In the genomic region with DNA sequence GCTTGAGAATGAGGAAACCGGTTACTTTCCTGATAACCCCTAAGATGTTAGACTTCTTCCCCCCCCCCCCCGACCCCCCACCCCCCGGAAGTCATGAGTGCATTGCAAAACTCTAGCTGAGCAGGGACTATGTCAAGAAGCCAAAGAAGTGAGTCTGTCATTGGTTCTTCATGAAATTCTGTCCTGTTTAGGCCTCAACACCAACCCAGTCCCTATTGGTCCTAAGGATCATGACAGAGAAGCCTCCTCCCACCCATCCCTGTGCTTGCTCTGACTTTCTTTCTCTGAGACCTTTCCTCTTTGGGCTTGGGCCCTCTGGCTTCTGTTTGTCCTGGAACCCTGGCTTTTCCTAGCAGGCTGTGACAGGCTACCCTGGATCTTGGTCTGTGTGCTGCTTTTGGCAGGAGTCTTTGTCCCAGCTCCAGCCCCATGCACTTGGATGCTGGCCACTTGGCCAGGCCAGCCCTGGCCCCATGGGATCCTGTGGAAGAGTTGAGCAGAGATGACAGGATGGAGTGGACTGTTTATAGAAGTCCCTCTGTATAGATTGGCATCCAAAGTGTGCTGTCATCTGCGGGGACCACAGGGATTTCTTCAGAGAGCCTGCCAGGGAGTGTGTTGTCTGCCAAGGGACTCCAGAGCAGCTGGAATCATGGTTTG, we compare ENCODE assay signal across 9 mouse cellular contexts. TPM values are rescaled to one million over a fixed set of nuclear protein-coding genes. Genes with fewer than 3 reads are reported as not detected.
DNase-seq lines count a peak whose midpoint lies in the region; ATAC-seq lines count a peak whose summit lies in the region.
"Had no signal": no experiment of that assay in that cellular context is flagged by ENCODE, and none has a peak within 500 bp of the region (broad histone marks: within the 10 kb centered on the region; RNA-seq: fewer than 3 reads in every experiment).

No protein-coding gene starts in this region.

- H3K4me3 ChIP-seq in midbrain, embryonic 14.5 days (replicated peaks; ENCODE audit: low read depth, low read length) = no peak overlapping the region
- no peak overlapping the region for H3K4me3 ChIP-seq in midbrain, embryonic 11.5 days (ENCODE audit: low read depth, low read length)
- H3K4me3 ChIP-seq in heart, embryonic 16.5 days (ENCODE audit: low read length) = no peak overlapping the region
- H3K4me3 ChIP-seq in midbrain, embryonic 16.5 days (ENCODE audit: low read depth, low read length) = no peak overlapping the region
- H3K4me3 ChIP-seq: midbrain, embryonic 12.5 days had no signal

- H3K4me1 ChIP-seq in midbrain, embryonic 14.5 days (ENCODE audit: control insufficient read depth, insufficient read depth, low read length) = no peaks in the 10 kb centered on the region
- no peaks in the 10 kb centered on the region for H3K4me1 ChIP-seq in midbrain, embryonic 11.5 days (ENCODE audit: control insufficient read depth, insufficient read depth, low read length)
- peaks cover 18% of the 10 kb centered on the region for H3K4me1 ChIP-seq in heart, embryonic 16.5 days (ENCODE audit: control insufficient read depth, insufficient read depth, low read length)
- no peaks in the 10 kb centered on the region for H3K4me1 ChIP-seq in midbrain, embryonic 16.5 days (ENCODE audit: control insufficient read depth, insufficient read depth, low read length)
- H3K4me1 ChIP-seq: midbrain, embryonic 12.5 days had no signal

- peak; percentile 52 for DNase-seq in midbrain, embryonic 14.5 days
- DNase-seq in midbrain, embryonic 11.5 days (ENCODE audit: low spot score, missing footprints) = no peak
- DNase-seq in layer of hippocampus, adult 9-11 months = peak; percentile 48
- no peak for DNase-seq in embryo, embryonic 11 days

- no peaks in the 10 kb centered on the region for H3K36me3 ChIP-seq in midbrain, embryonic 14.5 days (ENCODE audit: control insufficient read depth, insufficient read depth, low read length)
- H3K36me3 ChIP-seq in midbrain, embryonic 11.5 days (ENCODE audit: control insufficient read depth, insufficient read depth, low read length) = no peaks in the 10 kb centered on the region
- no peaks in the 10 kb centered on the region for H3K36me3 ChIP-seq in heart, embryonic 16.5 days (ENCODE audit: control insufficient read depth, insufficient read depth)
- no peaks in the 10 kb centered on the region for H3K36me3 ChIP-seq in midbrain, embryonic 16.5 days (ENCODE audit: control insufficient read depth, insufficient read depth, low read length)
- H3K36me3 ChIP-seq: midbrain, embryonic 12.5 days had no signal

- H3K9me3 ChIP-seq in midbrain, embryonic 14.5 days (ENCODE audit: control insufficient read depth, low read length) = no peaks in the 10 kb centered on the region
- H3K9me3 ChIP-seq in midbrain, embryonic 11.5 days (ENCODE audit: control insufficient read depth, low read length) = no peaks in the 10 kb centered on the region
- no peaks in the 10 kb centered on the region for H3K9me3 ChIP-seq in heart, embryonic 16.5 days (replicated peaks; ENCODE audit: control insufficient read depth, low read length)
- H3K9me3 ChIP-seq in midbrain, embryonic 16.5 days (replicated peaks; ENCODE audit: control insufficient read depth, low read length, poor library complexity, severe bottlenecking) = no peaks in the 10 kb centered on the region
- H3K9me3 ChIP-seq: midbrain, embryonic 12.5 days had no signal

- ATAC-seq in midbrain, embryonic 14.5 days (ENCODE audit: low FRiP score, low TSS enrichment) = no peak
- no peak for ATAC-seq in midbrain, embryonic 11.5 days (ENCODE audit: low FRiP score)
- peak; percentile 36; the same call in 1 of the 2 replicates for ATAC-seq in common myeloid progenitor, adult 5-6 weeks (replicated peaks; ENCODE audit: low read depth, poor library complexity, severe bottlenecking)
- ATAC-seq in heart, embryonic 16.5 days (replicated peaks; ENCODE audit: extremely low read depth, insufficient read depth, low FRiP score) = peak; percentile 100
- peak; percentile 80 for ATAC-seq in midbrain, embryonic 16.5 days
- no peak for ATAC-seq in megakaryocyte-erythroid progenitor cell, adult 5-6 weeks (replicated peaks; ENCODE audit: low FRiP score, low TSS enrichment, poor library complexity, severe bottlenecking)

- WGBS in midbrain, embryonic 14.5 days = 73% methylated on average over 4 of the region's 4 CpGs
- 75% methylated on average over 3 of the region's 4 CpGs for WGBS in midbrain, embryonic 11.5 days
- WGBS in heart, embryonic 16.5 days = 51% methylated on average over 4 of the region's 4 CpGs
- 63% methylated on average over 4 of the region's 4 CpGs for WGBS in midbrain, embryonic 16.5 days

- no peak overlapping the region for H3K27ac ChIP-seq in midbrain, embryonic 14.5 days (replicated peaks; ENCODE audit: low read depth, low read length)
- H3K27ac ChIP-seq in midbrain, embryonic 11.5 days (ENCODE audit: low read depth, low read length) = no peak overlapping the region
- peak overlapping the region; percentile 77 for H3K27ac ChIP-seq in heart, embryonic 16.5 days (ENCODE audit: low read length)
- no peak overlapping the region for H3K27ac ChIP-seq in midbrain, embryonic 16.5 days (ENCODE audit: low read length)
- H3K27ac ChIP-seq: midbrain, embryonic 12.5 days had no signal

- H3K9ac ChIP-seq in midbrain, embryonic 14.5 days (replicated peaks; ENCODE audit: low read length) = no peak overlapping the region
- H3K9ac ChIP-seq in midbrain, embryonic 11.5 days (ENCODE audit: low read length) = no peak overlapping the region
- H3K9ac ChIP-seq in heart, embryonic 16.5 days (ENCODE audit: low read length) = no peak overlapping the region
- H3K9ac ChIP-seq in midbrain, embryonic 16.5 days (ENCODE audit: low read depth, low read length) = no peak overlapping the region
- H3K9ac ChIP-seq: midbrain, embryonic 12.5 days had no signal

- H3K4me2 ChIP-seq in midbrain, embryonic 14.5 days (ENCODE audit: low read length) = no peak overlapping the region
- no peak overlapping the region for H3K4me2 ChIP-seq in midbrain, embryonic 11.5 days
- H3K4me2 ChIP-seq in heart, embryonic 16.5 days (ENCODE audit: low read depth, low read length) = no peak overlapping the region
- H3K4me2 ChIP-seq in midbrain, embryonic 16.5 days (ENCODE audit: low read length) = no peak overlapping the region
- H3K4me2 ChIP-seq: midbrain, embryonic 12.5 days had no signal

- no peaks in the 10 kb centered on the region for H3K27me3 ChIP-seq in midbrain, embryonic 14.5 days (ENCODE audit: control insufficient read depth, insufficient read depth, low read length)
- H3K27me3 ChIP-seq in midbrain, embryonic 11.5 days (ENCODE audit: control insufficient read depth, insufficient read depth, low read length) = no peaks in the 10 kb centered on the region
- H3K27me3 ChIP-seq in heart, embryonic 16.5 days (ENCODE audit: control insufficient read depth, insufficient read depth, low read length) = peaks cover 3% of the 10 kb centered on the region; the same call in 1 of the 2 replicates
- no peaks in the 10 kb centered on the region for H3K27me3 ChIP-seq in midbrain, embryonic 16.5 days (ENCODE audit: control insufficient read depth, insufficient read depth, low read depth, low read length)
- H3K27me3 ChIP-seq: midbrain, embryonic 12.5 days had no signal

RNA-seq across cellular contexts. Expression of a gene that starts 15.8 kb away (rescaled TPM):
- 0.13 and 0.24 TPM in 2 replicates for polyA plus RNA-seq in midbrain, embryonic 14.5 days (2014; fragmentation: Nextera tagmentation; extraction: Ambion mirVana)
- 0.18 TPM in 1 of 2 replicates, not detected in the other for polyA plus RNA-seq in midbrain, embryonic 11.5 days (2014; fragmentation: Nextera tagmentation; extraction: Ambion mirVana)
- total RNA-seq in common myeloid progenitor, adult 5-6 weeks (2017) = 0.97 TPM in 1 of 2 replicates, not detected in the other
- 0.11 and 0.21 TPM in 2 replicates for polyA plus RNA-seq in heart, embryonic 16.5 days (2015; fragmentation: Nextera tagmentation; extraction: Ambion mirVana)
- not detected in 2 replicates for polyA plus RNA-seq in midbrain, embryonic 16.5 days (2015; fragmentation: Nextera tagmentation; extraction: Ambion mirVana)
- 0.87 TPM in 1 of 2 replicates, not detected in the other for total RNA-seq in megakaryocyte-erythroid progenitor cell, adult 5-6 weeks (2014; fragmentation: Nextera tagmentation)
- 0.75 TPM in 1 of 2 replicates, not detected in the other for total RNA-seq in megakaryocyte-erythroid progenitor cell, adult 5-6 weeks (2017)
- polyA plus RNA-seq: midbrain, embryonic 12.5 days had no signal

RNA-seq across cellular contexts. Expression of a gene that starts 22.8 kb away (rescaled TPM):
- 3.0 and 5.0 TPM in 2 replicates for polyA plus RNA-seq in midbrain, embryonic 14.5 days (2014; fragmentation: Nextera tagmentation; extraction: Ambion mirVana)
- polyA plus RNA-seq in midbrain, embryonic 11.5 days (2014; fragmentation: Nextera tagmentation; extraction: Ambion mirVana) = 33.7 and 37.5 TPM in 2 replicates
- 52.7 and 60.3 TPM in 2 replicates for total RNA-seq in common myeloid progenitor, adult 5-6 weeks (2017)
- polyA plus RNA-seq in heart, embryonic 16.5 days (2015; fragmentation: Nextera tagmentation; extraction: Ambion mirVana) = 39.0 and 42.9 TPM in 2 replicates
- 4.3 and 6.1 TPM in 2 replicates for polyA plus RNA-seq in midbrain, embryonic 16.5 days (2015; fragmentation: Nextera tagmentation; extraction: Ambion mirVana)
- total RNA-seq in megakaryocyte-erythroid progenitor cell, adult 5-6 weeks (2014; fragmentation: Nextera tagmentation) = 36.4 and 51.6 TPM in 2 replicates
- total RNA-seq in megakaryocyte-erythroid progenitor cell, adult 5-6 weeks (2017) = 43.2 and 48.8 TPM in 2 replicates

Comparison
In these comparisons a context has a peak if more than half of its experiments do, and no peak if none do; other contexts are left out.
1. ATAC-seq: peak in common myeloid progenitor, adult 5-6 weeks (single experiment), heart, embryonic 16.5 days (single experiment) and midbrain, embryonic 16.5 days (single experiment); none in midbrain, embryonic 14.5 days (single experiment), midbrain, embryonic 11.5 days (single experiment) and megakaryocyte-erythroid progenitor cell, adult 5-6 weeks (single experiment).
2. DNase-seq: peak in midbrain, embryonic 14.5 days (single experiment) and layer of hippocampus, adult 9-11 months (single experiment); none in midbrain, embryonic 11.5 days (single experiment) and embryo, embryonic 11 days (single experiment).